Mouse (Mus musculus): ENCODE results near the gene Cks1brt. TPM values are rescaled to one million over a fixed set of nuclear protein-coding genes. Genes with fewer than 3 reads are reported as not detected.

Gene Cks1brt
- polyA plus RNA-seq (2017; shearing (Covaris generic)) = 1 to 10 TPM in 1 of 2 experiments, under 1 TPM in 1; 0.10 to 2.4 TPM

GRCm38 (mm10) chr8:85151624-85152023, at the start of gene Cks1brt:
Gene Cks1brt, plus strand, starts transcription at chr8:85151924.

GRCm38 (mm10) chr8:85122995-85123394, 28.7 kb upstream of the Cks1brt start, which contains the start of gene Zfp791:
Gene Zfp791, minus strand, starts transcription at chr8:85123095.

Other genes starting within 250 kb of the Cks1brt start
- gene Klf1, start 250.0 kb upstream of the Cks1brt start, polyA plus RNA-seq (2017; shearing (Covaris generic)) = under 1 TPM in 1 of 2 experiments, not detected in 1; 0.43 TPM
- 10 to 100 TPM; 12.8 to 18.4 TPM for gene Dnase2a, start 243.4 kb upstream of the Cks1brt start, polyA plus RNA-seq (2017; shearing (Covaris generic))
- gene Mast1, start 214.6 kb upstream of the Cks1brt start, polyA plus RNA-seq (2017; shearing (Covaris generic)) = 1 to 10 TPM in 1 of 2 experiments, under 1 TPM in 1; 0.92 to 1.5 TPM
- under 1 TPM; 0.06 to 0.81 TPM for gene Rtbdn, start 204.9 kb upstream of the Cks1brt start, polyA plus RNA-seq (2017; shearing (Covaris generic))
- gene Gm49661, start 182.5 kb upstream of the Cks1brt start, polyA plus RNA-seq (2017; shearing (Covaris generic)) = not detected
- gene Prdx2, start 182.3 kb upstream of the Cks1brt start, polyA plus RNA-seq (2017; shearing (Covaris generic)) = 100 to 1,000 TPM; 159 to 190 TPM
- 10 to 100 TPM; 71.6 to 93.6 TPM for gene Rnaseh2a, start 182.2 kb upstream of the Cks1brt start, polyA plus RNA-seq (2017; shearing (Covaris generic))
- gene Junb, start 173.2 kb upstream of the Cks1brt start, polyA plus RNA-seq (2017; shearing (Covaris generic)) = 100 to 1,000 TPM; 705 to 997 TPM
- 10 to 100 TPM in 1 of 2 experiments, 1 to 10 TPM in 1; 9.9 to 13.0 TPM for gene Hook2, start 161.3 kb upstream of the Cks1brt start, polyA plus RNA-seq (2017; shearing (Covaris generic))
- gene Best2, start 137.4 kb upstream of the Cks1brt start, polyA plus RNA-seq (2017; shearing (Covaris generic)) = not detected
- gene Asna1, start 126.6 kb upstream of the Cks1brt start, polyA plus RNA-seq (2017; shearing (Covaris generic)) = 10 to 100 TPM; 42.3 to 45.3 TPM
- 100 to 1,000 TPM; 198 to 209 TPM for gene Trir, start 125.1 kb upstream of the Cks1brt start, polyA plus RNA-seq (2017; shearing (Covaris generic))
- gene Tnpo2, start 115.0 kb upstream of the Cks1brt start, polyA plus RNA-seq (2017; shearing (Covaris generic)) = 10 to 100 TPM; 27.1 to 27.2 TPM
- 1 to 10 TPM; 5.4 to 8.2 TPM for gene Fbxw9, start 91.9 kb upstream of the Cks1brt start, polyA plus RNA-seq (2017; shearing (Covaris generic))
- 1 to 10 TPM; 1.3 to 1.8 TPM for gene Gm5741, start 83.9 kb upstream of the Cks1brt start, polyA plus RNA-seq (2017; shearing (Covaris generic))
- 100 to 1,000 TPM in 1 of 2 experiments, 10 to 100 TPM in 1; 87.4 to 118 TPM for gene Dhps, start 80.2 kb upstream of the Cks1brt start, polyA plus RNA-seq (2017; shearing (Covaris generic))
- 100 to 1,000 TPM; 165 to 168 TPM for gene Wdr83os, start 71.2 kb upstream of the Cks1brt start, polyA plus RNA-seq (2017; shearing (Covaris generic))
- gene Wdr83, start 70.6 kb upstream of the Cks1brt start, polyA plus RNA-seq (2017; shearing (Covaris generic)) = 10 to 100 TPM; 38.6 to 45.7 TPM
- 100 to 1,000 TPM; 143 to 145 TPM for gene Man2b1, start 68.7 kb upstream of the Cks1brt start, polyA plus RNA-seq (2017; shearing (Covaris generic))
- gene Zfp791, start 28.8 kb upstream of the Cks1brt start, polyA plus RNA-seq (2017; shearing (Covaris generic)) = under 1 TPM in 1 of 2 experiments, not detected in 1; 0.25 TPM
- gene Olfr371, start 74.1 kb downstream of the Cks1brt start, polyA plus RNA-seq (2017; shearing (Covaris generic)) = not detected
- gene Orc6, start 147.7 kb downstream of the Cks1brt start, polyA plus RNA-seq (2017; shearing (Covaris generic)) = 10 to 100 TPM; 25.7 to 26.0 TPM
- gene Vps35, start 147.9 kb downstream of the Cks1brt start, polyA plus RNA-seq (2017; shearing (Covaris generic)) = 100 to 1,000 TPM in 1 of 2 experiments, 10 to 100 TPM in 1; 89.7 to 104 TPM
- gene Mylk3, start 234.4 kb downstream of the Cks1brt start, polyA plus RNA-seq (2017; shearing (Covaris generic)) = under 1 TPM in 1 of 2 experiments, not detected in 1; 0.87 TPM